Mouse (Mus musculus): Measurements from ENCODE around the gene Rgs19. TPM values are rescaled to one million over a fixed set of nuclear protein-coding genes. Genes with fewer than 3 reads are reported as not detected.

Gene Rgs19
- polyA plus RNA-seq, 1 experiment from 2014 or later: 17.7 TPM

DNA sequence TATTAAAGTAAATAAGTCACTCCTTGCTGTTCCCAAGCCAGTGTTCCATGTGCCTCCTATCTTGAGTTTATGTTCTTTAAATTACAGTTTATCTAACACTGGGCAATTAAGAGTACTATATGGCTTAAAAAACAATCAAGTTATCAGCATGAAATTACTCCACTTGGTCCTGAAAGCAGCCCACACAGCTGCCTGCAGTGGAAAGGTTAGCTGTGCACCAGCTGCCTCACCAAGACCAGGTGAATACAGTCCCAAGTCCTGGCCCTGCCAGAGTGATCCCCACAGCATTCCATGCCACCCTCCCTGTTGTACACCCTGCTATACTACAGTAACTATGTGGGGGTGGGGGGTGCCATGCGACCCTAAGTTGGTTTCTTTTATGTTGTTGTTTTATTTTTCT is 40.3 kb downstream of the Rgs19 start:
- ATAC-seq (ENCODE audit: low read depth) (no peak), DNase-seq (no peak)
- Histone ChIP-seq H3K27ac (no peak overlapping the region), H3K27me3 (no peaks in the 10 kb centered on the region), H3K9me3 (replicated peaks) (no peaks in the 10 kb centered on the region), H3K4me3 (replicated peaks) (no peak overlapping the region), H3K36me3 (peaks cover 80% of the 10 kb centered on the region), H3K4me2 (no peak overlapping the region), H3K4me1 (replicated peaks) (0 out of 2 replicates have a peak, but pooled peaks cover 8% of the 10 kb centered on the region), H3K9ac (no peak overlapping the region)
- 75% methylated on average over 1 of the region's 1 CpGs for WGBS (ENCODE audit: insufficient replicate concordance)

DNA sequence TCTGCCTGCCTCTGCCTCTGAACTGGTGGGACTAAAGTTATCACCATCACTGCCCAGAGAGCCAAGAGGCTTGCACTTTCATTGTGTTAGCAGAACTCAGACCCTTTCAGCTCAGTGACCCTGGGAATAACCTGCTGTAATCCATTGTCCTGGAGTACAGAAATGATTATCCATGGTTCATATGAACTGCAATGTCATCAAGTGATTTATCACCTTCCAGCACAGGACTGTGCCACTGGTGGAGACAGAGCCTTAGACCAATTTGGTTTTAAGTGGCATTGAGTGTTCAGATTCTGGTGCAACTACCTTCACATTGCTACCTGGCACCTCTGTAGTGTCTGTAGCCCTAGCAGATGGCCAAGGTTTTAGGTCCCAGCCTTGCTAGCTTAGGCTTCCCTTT is 40.7 kb downstream of the Rgs19 start:
- Histone ChIP-seq H3K4me2 (no peak overlapping the region), H3K27ac (no peak overlapping the region), H3K4me1 (replicated peaks) (0 out of 2 replicates have a peak, but pooled peaks cover 5% of the 10 kb centered on the region), H3K27me3 (no peaks in the 10 kb centered on the region), H3K9ac (no peak overlapping the region), H3K4me3 (replicated peaks) (no peak overlapping the region), H3K36me3 (peaks cover 84% of the 10 kb centered on the region), H3K9me3 (replicated peaks) (no peaks in the 10 kb centered on the region)
- ATAC-seq (ENCODE audit: low read depth) (no peak), DNase-seq (no peak)

DNA sequence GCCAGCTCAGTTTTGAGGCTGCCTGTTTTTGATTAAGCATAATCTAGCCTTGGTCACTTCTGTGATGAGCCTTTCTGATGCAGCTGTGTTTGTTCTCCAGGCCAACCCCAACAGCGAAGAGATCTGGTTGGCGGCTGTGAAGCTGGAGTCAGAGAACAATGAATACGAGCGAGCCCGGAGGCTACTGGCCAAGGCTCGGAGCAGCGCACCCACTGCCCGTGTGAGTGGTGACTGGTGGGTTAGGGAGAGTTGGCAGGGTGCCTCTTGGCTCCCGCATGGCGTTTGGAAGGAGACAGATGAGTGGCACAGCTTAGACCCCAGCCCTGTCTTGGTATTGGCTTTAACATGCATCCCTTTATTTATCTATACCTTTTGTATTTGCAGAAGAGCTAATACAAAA is 44.9 kb downstream of the Rgs19 start:
- 91% methylated on average over 10 of the region's 10 CpGs for WGBS (ENCODE audit: insufficient replicate concordance)
- no peak overlapping the region for H3K4me2 ChIP-seq
- no peak overlapping the region for H3K9ac ChIP-seq
- no peak overlapping the region for H3K4me3 ChIP-seq (replicated peaks)
- no peak overlapping the region for H3K27ac ChIP-seq
- H3K9me3 ChIP-seq (replicated peaks): no peaks in the 10 kb centered on the region
- no peak for ATAC-seq (ENCODE audit: low read depth)
- DNase-seq: no peak
- H3K36me3 ChIP-seq: peaks cover 93% of the 10 kb centered on the region
- H3K27me3 ChIP-seq: no peaks in the 10 kb centered on the region
- no peaks in the 10 kb centered on the region for H3K4me1 ChIP-seq (replicated peaks)

DNA sequence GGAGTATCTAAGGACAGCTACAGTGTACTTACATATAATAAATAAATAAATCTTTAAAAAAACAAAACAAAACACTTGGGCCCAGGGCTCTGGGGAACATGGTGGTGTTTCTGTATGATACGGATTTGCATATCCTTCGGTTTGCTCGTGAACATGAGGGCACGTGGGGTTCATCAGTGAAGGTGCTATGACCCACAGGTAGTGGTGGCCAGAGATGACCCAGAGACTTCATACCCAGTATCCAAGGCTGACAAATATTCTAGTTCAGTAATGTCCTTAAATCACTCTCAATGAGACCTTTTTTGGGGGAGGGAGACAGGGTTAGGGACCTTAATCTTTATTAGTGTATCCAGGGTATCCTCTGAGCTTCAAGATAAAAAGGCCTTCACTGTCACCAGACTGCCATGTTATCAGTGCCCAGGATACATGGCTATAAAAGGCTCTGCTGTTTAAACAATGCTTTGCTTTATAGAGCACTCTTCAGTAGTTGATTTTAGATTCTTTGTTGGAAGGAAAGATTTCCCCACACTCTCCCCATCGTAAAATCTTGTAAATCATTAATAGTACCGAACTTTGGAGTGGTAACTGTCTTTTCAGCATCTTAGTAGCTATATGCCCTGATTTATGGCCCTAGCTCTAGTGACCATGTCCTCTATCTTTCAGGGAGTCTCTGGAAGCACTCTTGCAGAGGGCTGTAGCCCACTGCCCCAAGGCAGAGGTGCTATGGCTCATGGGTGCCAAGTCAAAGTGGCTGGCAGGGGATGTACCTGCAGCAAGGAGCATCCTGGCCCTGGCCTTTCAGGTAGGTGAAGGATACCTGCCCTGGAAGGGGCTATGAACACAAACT is 46.9 kb downstream of the Rgs19 start:
- Histone ChIP-seq H3K9ac (no peak overlapping the region), H3K27ac (no peak overlapping the region), H3K36me3 (peaks cover 87% of the 10 kb centered on the region), H3K9me3 (replicated peaks) (no peaks in the 10 kb centered on the region), H3K27me3 (no peaks in the 10 kb centered on the region), H3K4me1 (replicated peaks) (no peaks in the 10 kb centered on the region), H3K4me3 (replicated peaks) (no peak overlapping the region), H3K4me2 (no peak overlapping the region)
- DNase-seq: no peak
- WGBS (ENCODE audit: insufficient replicate concordance): 84% methylated on average over 6 of the region's 6 CpGs
- no peak for ATAC-seq (ENCODE audit: low read depth)

DNA sequence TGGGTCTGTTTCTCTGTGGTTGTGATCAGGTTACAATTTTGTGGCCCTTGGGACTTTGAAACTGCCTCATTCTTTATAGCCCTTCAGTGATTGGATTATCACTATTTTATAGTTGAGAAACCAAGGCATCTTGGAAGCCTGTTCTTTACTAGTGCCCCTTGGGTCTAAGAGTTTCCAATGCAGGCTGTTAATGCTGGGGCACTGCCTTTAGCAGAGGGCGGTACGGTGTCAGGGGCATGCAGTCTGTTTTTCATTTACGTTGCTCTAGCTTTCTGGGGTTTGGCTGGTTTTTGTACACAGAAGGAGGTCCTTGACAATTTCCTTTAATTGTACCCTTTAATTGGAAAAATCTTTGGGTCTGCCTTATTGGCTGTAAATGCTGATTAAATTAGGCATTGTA is 48.1 kb downstream of the Rgs19 start:
- no peak overlapping the region for H3K27ac ChIP-seq
- no peak for ATAC-seq (ENCODE audit: low read depth)
- no peaks in the 10 kb centered on the region for H3K27me3 ChIP-seq
- no peak overlapping the region for H3K4me3 ChIP-seq (replicated peaks)
- H3K4me2 ChIP-seq: no peak overlapping the region
- no peaks in the 10 kb centered on the region for H3K9me3 ChIP-seq (replicated peaks)
- H3K36me3 ChIP-seq: peaks cover 87% of the 10 kb centered on the region
- DNase-seq: no peak
- H3K4me1 ChIP-seq (replicated peaks): no peaks in the 10 kb centered on the region
- WGBS (ENCODE audit: insufficient replicate concordance): 88% methylated on average over 3 of the region's 3 CpGs
- no peak overlapping the region for H3K9ac ChIP-seq

DNA sequence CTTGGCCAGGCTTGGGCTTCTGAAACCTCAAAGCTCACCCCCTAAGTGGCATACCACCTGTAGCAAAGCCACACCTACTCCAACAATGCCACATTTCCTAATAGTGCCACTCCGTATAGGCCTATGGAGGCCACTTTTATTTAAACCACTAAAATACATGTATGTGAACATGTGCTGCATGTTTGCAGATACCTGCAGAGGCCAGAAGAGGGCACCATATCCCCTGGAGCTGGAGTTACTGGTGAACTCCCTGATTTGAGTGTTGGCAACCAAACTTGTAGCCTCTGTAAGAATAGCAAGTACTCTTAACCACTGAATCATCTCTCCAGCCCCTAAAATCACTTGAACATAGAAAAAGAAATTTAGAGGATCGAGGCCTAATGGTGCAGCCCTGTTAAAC is 49.4 kb downstream of the Rgs19 start:
- peaks cover 87% of the 10 kb centered on the region for H3K36me3 ChIP-seq
- ATAC-seq (ENCODE audit: low read depth) (no peak), DNase-seq (peak; percentile 40)
- no peaks in the 10 kb centered on the region for H3K4me1 ChIP-seq (replicated peaks)
- H3K27ac ChIP-seq: no peak overlapping the region
- H3K27me3 ChIP-seq: no peaks in the 10 kb centered on the region
- H3K4me3 ChIP-seq (replicated peaks): no peak overlapping the region
- no peak overlapping the region for H3K9ac ChIP-seq
- H3K4me2 ChIP-seq: no peak overlapping the region
- 71% methylated on average over 2 of the region's 2 CpGs for WGBS (ENCODE audit: insufficient replicate concordance)
- H3K9me3 ChIP-seq (replicated peaks): no peaks in the 10 kb centered on the region

Other genes starting within 250 kb of the Rgs19 start
- 10.2 and 10.7 TPM in 2 replicates for gene Zbtb46, start 234.6 kb downstream of the Rgs19 start, polyA plus RNA-seq (2015; fragmentation: Nextera tagmentation; extraction: Ambion mirVana)
- 0.06 TPM in 2 replicates for gene Abhd16b, start 200.8 kb downstream of the Rgs19 start, polyA plus RNA-seq (2015; fragmentation: Nextera tagmentation; extraction: Ambion mirVana)
- 83.0 and 87.8 TPM in 2 replicates for gene Tpd52l2, start 196.8 kb downstream of the Rgs19 start, polyA plus RNA-seq (2015; fragmentation: Nextera tagmentation; extraction: Ambion mirVana)
- 29.6 and 35.7 TPM in 2 replicates for gene Dnajc5, start 173.5 kb downstream of the Rgs19 start, polyA plus RNA-seq (2015; fragmentation: Nextera tagmentation; extraction: Ambion mirVana)
- 19.8 and 22.1 TPM in 2 replicates for gene Uckl1, start 109.1 kb downstream of the Rgs19 start, polyA plus RNA-seq (2015; fragmentation: Nextera tagmentation; extraction: Ambion mirVana)
- 33.6 and 37.3 TPM in 2 replicates for gene Prpf6, start 102.1 kb downstream of the Rgs19 start, polyA plus RNA-seq (2015; fragmentation: Nextera tagmentation; extraction: Ambion mirVana)
- 8.4 and 9.0 TPM in 2 replicates for gene Zfp512b, start 101.2 kb downstream of the Rgs19 start, polyA plus RNA-seq (2015; fragmentation: Nextera tagmentation; extraction: Ambion mirVana)
- gene Samd10, start 94.8 kb downstream of the Rgs19 start, polyA plus RNA-seq (2015; fragmentation: Nextera tagmentation; extraction: Ambion mirVana): 2.2 and 2.4 TPM in 2 replicates
- not detected in 2 replicates for gene Gm29797, start 36.9 kb downstream of the Rgs19 start, polyA plus RNA-seq (2015; fragmentation: Nextera tagmentation; extraction: Ambion mirVana)
- gene Sox18, start 22.3 kb downstream of the Rgs19 start, polyA plus RNA-seq (2015; fragmentation: Nextera tagmentation; extraction: Ambion mirVana): 6.4 and 6.5 TPM in 2 replicates
- 2.4 and 2.6 TPM in 2 replicates for gene Tcea2, start 13.7 kb downstream of the Rgs19 start, polyA plus RNA-seq (2015; fragmentation: Nextera tagmentation; extraction: Ambion mirVana)
- not detected in 2 replicates for gene Lkaaear1, start 4.5 kb upstream of the Rgs19 start, polyA plus RNA-seq (2015; fragmentation: Nextera tagmentation; extraction: Ambion mirVana)
- gene Oprl1, start 21.0 kb upstream of the Rgs19 start, polyA plus RNA-seq (2015; fragmentation: Nextera tagmentation; extraction: Ambion mirVana): 0.24 and 0.45 TPM in 2 replicates
- 0.12 TPM in 1 of 2 replicates, not detected in the other for gene Myt1, start 69.4 kb upstream of the Rgs19 start, polyA plus RNA-seq (2015; fragmentation: Nextera tagmentation; extraction: Ambion mirVana)
- 14.2 and 16.9 TPM in 2 replicates for gene Pcmtd2, start 143.9 kb upstream of the Rgs19 start, polyA plus RNA-seq (2015; fragmentation: Nextera tagmentation; extraction: Ambion mirVana)
- 41.2 and 41.5 TPM in 2 replicates for gene Polr3k, start 170.4 kb upstream of the Rgs19 start, polyA plus RNA-seq (2015; fragmentation: Nextera tagmentation; extraction: Ambion mirVana)

Measured in liver, embryonic 13.5 days (tissue).